Mouse (Mus musculus) cerebellum, adult 9-10 months (tissue): Measurements from ENCODE around the gene Olfr1362.

ENCODE experiments used
- DNase-seq: peaks from one replicate; pipeline ENCODE4 v3.0.0; 2022

The Olfr1362 gene

GRCm38 (mm10) chr13:21613922-21614321 lies at the start of gene Olfr1362:
TSS of gene Olfr1362 (minus strand) at chr13:21614022.
- no peak for DNase-seq

GRCm38 (mm10) chr13:21663286-21663685 lies 49.5 kb upstream of the Olfr1362 start, which contains the start of gene Olfr1361:
TSS of gene Olfr1361 (minus strand) at chr13:21663386.
- no peak for DNase-seq

- DNase-seq: no peak
Observed at GRCm38 (mm10) chr13:21642418-21642817, 28.6 kb upstream of the Olfr1362 start, which contains the start of gene Olfr11. TSS of gene Olfr11 (minus strand) at chr13:21642518.

DNA sequence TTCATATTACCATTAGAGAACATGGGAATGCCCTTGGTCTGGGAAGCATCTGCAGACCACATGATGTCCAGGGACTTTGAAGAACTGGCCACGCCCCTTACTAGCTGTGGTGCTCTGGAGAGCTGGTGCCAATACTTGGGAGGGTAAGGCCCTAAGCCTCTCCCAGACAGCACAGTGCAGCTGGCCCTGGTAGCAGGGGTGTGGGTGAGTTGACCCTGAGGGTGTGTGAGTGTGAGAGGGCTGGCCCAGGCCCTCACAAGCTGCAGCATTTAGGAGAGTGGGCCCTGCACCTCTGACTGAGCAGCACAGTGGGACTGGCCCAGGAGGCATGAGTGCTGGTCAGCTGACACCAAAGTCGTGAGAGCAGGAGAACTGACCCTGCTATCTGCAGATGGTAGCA lies 22.2 kb downstream of the Olfr1362 start:
- DNase-seq: no peak

- DNase-seq: no peak
Observed at GRCm38 (mm10) chr13:21581659-21582058, 32.2 kb downstream of the Olfr1362 start, which contains the start of gene Olfr1364. TSS of gene Olfr1364 (minus strand) at chr13:21581759.
